Mouse (Mus musculus) urinary bladder, postnatal 10 days (tissue): ENCODE measurements around the gene Pramef17.
A peak's percentile ranks its signal among the peaks of the same experiment; 100 is the strongest.
"Not testable (repeated sequence)": the region's sequence is repeated elsewhere in the genome, so short reads cannot be mapped to it uniquely, and the experiment has no call there.

ENCODE experiments used
- DNase-seq: peaks from one replicate; pipeline ENCODE4 v3.0.0; 2022; ENCODE audit warnings: low spot score

The Pramef17 gene

GRCm38 (mm10) chr4:143994269-143994668, at the start of gene Pramef17:
Pramef17 (minus strand) TSS chr4:143994369.
- DNase-seq: not testable (repeated sequence)

- peak; percentile 71 for DNase-seq
Measured at GRCm38 (mm10) chr4:143988126-143988525, 6.0 kb downstream of the Pramef17 start.

- peak; percentile 10 for DNase-seq
Measured at GRCm38 (mm10) chr4:143987475-143987941, 6.7 kb downstream of the Pramef17 start.

- peak; percentile 11 for DNase-seq
Measured at GRCm38 (mm10) chr4:143985733-143986132, 8.4 kb downstream of the Pramef17 start.

GRCm38 (mm10) chr4:143985165-143985564, 9.0 kb downstream of the Pramef17 start:
- DNase-seq: not testable (repeated sequence)

GRCm38 (mm10) chr4:143983446-143983845, 10.7 kb downstream of the Pramef17 start:
- not testable (repeated sequence) for DNase-seq

GRCm38 (mm10) chr4:143966850-143967249, 27.3 kb downstream of the Pramef17 start, which contains the start of gene Gm13101:
Gm13101 (minus strand) TSS chr4:143966950.
- DNase-seq: not testable (repeated sequence)

GRCm38 (mm10) chr4:143950916-143951315, 43.3 kb downstream of the Pramef17 start, which contains the start of gene Pramef25:
Pramef25 (minus strand) TSS chr4:143951016.
- DNase-seq: not testable (repeated sequence)
